Mouse (Mus musculus) liver, postnatal 0 days (tissue): ENCODE measurements around the gene Vav2. TPM values are rescaled to one million over a fixed set of nuclear protein-coding genes. Genes with fewer than 3 reads are reported as not detected.

Experiments
- ATAC-seq: fragments of 200-750 bp; cut with Nextera tagmentation; 2 replicates; pipeline ENCODE4 v1.8.0; 2017; ENCODE audit warnings: mild to moderate bottlenecking, moderate library complexity
- DNase-seq: peaks from one replicate; pipeline ENCODE4 v3.0.0-alpha.2; 2016
- H3K27ac ChIP-seq: fragments of 300-500 bp; sonication (generic); 2 replicates; pipeline ENCODE4 v1.5.1; 2014; ENCODE audit warnings: antibody characterized with exemption, moderate library complexity, mild to moderate bottlenecking, low read depth
- H3K27me3 ChIP-seq: fragments of 300-500 bp; sonication (generic); 2 replicates; pipeline ENCODE4 v1.6.1; 2014; ENCODE audit warnings: low read length, control low read depth, mixed read lengths; ENCODE audit not compliant: insufficient read depth
- H3K36me3 ChIP-seq: fragments of 300-500 bp; sonication (generic); replicated peaks from 2 replicates; pipeline ENCODE4 v1.6.1; 2014; ENCODE audit warnings: mild to moderate bottlenecking, control low read depth, low read length, moderate library complexity, mixed read lengths; ENCODE audit not compliant: insufficient read depth
- H3K4me1 ChIP-seq: fragments of 300-500 bp; sonication (generic); 2 replicates; pipeline ENCODE4 v1.6.1; 2014; ENCODE audit warnings: antibody characterized with exemption, mild to moderate bottlenecking, control low read depth; ENCODE audit not compliant: insufficient read depth
- H3K4me2 ChIP-seq: fragments of 300-500 bp; sonication (generic); 2 replicates; pipeline ENCODE4 v1.6.1; 2014; ENCODE audit warnings: low read depth, mild to moderate bottlenecking, low read length, moderate library complexity, mixed read lengths
- H3K4me3 ChIP-seq: fragments of 300-500 bp; sonication (generic); 2 replicates; pipeline ENCODE4 v1.5.1; 2014; ENCODE audit warnings: low read depth, low read length
- H3K9ac ChIP-seq: fragments of 300-500 bp; sonication (generic); replicated peaks from 2 replicates; pipeline ENCODE4 v1.6.1; 2014; ENCODE audit warnings: mild to moderate bottlenecking, moderate library complexity
- H3K9me3 ChIP-seq: fragments of 300-500 bp; sonication (generic); 2 replicates; pipeline ENCODE4 v1.6.1; 2016; ENCODE audit warnings: mild to moderate bottlenecking, control low read depth, low read length, mixed read lengths
- CTCF ChIP-seq: sonication (generic); IDR thresholded peaks from 2 replicates; pipeline ENCODE4 v1.5.1; 2016; ENCODE audit warnings: antibody characterized with exemption, low read depth
- EP300 ChIP-seq: IDR thresholded peaks from 2 replicates; pipeline ENCODE4 v1.6.1; 2016; ENCODE audit warnings: antibody characterized with exemption, low read depth, mild to moderate bottlenecking
- WGBS: fragments of 180-500 bp; shearing (Covaris S2); extraction: QIAGEN DNeasy Blood & Tissue Kit; methylation state at CpG from one replicate; pipeline ENCODE4 v1.1.7; 2014; ENCODE audit not compliant: insufficient replicate concordance; 5-methylcytosine and 5-hydroxymethylcytosine counted together
- polyA plus RNA-seq: library from polyadenylated mRNA; unstranded; fragments of >200 nt; fragmentation: Nextera tagmentation; extraction: Ambion mirVana; gene quantifications from 2 replicates; pipeline ENCODE4 v1.2.1, GENCODE M21; 2015

Gene Vav2
- polyA plus RNA-seq, 1 experiment from 2014 or later = 6.3 TPM

DNA sequence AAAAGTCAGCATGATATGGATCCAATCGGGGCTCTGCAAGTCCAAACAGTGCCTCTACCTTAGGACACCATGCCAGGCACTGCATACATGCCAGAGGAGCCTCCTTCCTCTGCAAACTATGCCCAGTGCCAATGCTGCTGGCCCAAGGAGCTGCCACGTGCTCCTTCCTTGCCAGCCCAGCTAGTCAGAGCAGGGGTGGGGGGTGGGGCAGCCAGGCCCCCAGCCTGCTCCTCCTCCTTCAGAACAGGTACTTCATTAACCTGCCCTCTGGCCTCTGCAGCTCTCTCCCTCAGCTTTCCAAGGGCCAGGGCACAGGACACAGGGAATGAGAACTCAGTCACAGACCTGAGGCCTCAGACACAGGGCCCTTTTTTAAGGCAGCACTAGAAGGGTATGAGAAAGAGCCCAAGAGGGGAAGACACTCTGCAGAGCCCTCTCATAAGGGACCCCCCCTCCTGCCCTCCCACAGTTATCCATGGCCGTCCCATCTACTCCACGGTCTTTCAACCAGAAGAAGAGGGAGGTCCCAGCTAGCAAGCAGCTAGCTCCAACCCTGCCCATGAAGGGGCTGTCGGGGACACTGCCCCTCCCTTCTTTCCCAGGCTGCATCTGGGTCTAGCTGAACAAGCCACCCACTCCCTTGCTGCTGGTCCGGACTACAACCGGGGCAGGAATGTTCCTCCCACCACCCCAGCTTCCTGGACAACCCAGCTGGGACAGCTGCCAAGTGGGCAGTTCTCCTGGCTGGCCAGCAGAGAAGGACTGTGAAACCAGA lies 179.9 kb downstream of the Vav2 start:
- Histone ChIP-seq H3K9ac (peak overlapping the region; percentile 65), H3K27ac (peak overlapping the region; percentile 98), H3K36me3 (no peaks in the 10 kb centered on the region), H3K4me1 (peaks cover 12% of the 10 kb centered on the region; the same call in 1 of the 2 replicates), H3K4me3 (peak overlapping the region; percentile 48), H3K4me2 (peak overlapping the region; percentile 71), H3K27me3 (no peaks in the 10 kb centered on the region), H3K9me3 (no peaks in the 10 kb centered on the region)
- 20% methylated on average over 7 of the region's 7 CpGs for WGBS
- TF ChIP-seq EP300 (0 out of 2 replicates have a peak, but pooled peaks have one; percentile 49), CTCF (0 out of 2 replicates have a peak, but pooled peaks have one; percentile 4)
- ATAC-seq (peak; percentile 82), DNase-seq (peak; percentile 87)

DNA sequence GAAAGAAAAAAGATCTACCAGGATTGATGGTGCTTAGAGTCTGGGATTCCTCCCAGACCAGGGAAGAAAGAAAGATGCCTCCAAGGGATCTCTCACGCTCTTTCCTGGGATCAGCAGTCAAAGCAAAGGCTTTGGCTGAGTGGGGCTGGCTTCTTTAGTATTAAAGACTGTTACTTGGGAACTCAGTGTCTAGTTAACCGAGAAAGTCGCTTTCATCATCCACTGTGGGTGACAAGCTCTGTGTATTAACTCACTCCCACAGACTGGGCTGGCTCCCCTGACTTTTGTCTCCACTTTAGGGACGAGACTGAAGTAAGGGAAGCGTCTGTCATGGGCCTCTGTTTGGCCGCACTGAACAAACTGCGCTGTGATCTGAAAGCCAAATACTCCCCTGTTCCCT lies 180.9 kb downstream of the Vav2 start:
- no peak for ATAC-seq
- DNase-seq = no peak
- no peaks in the 10 kb centered on the region for H3K9me3 ChIP-seq
- peak overlapping the region; percentile 65 for H3K9ac ChIP-seq
- peaks cover 8% of the 10 kb centered on the region for H3K36me3 ChIP-seq
- TF ChIP-seq CTCF = no peak
- TF ChIP-seq EP300 = no peak
- no peaks in the 10 kb centered on the region for H3K27me3 ChIP-seq
- peak overlapping the region; percentile 98 for H3K27ac ChIP-seq
- WGBS = 47% methylated on average over 7 of the region's 7 CpGs
- peaks cover 12% of the 10 kb centered on the region; the same call in 1 of the 2 replicates for H3K4me1 ChIP-seq
- H3K4me2 ChIP-seq = peak overlapping the region; percentile 71
- H3K4me3 ChIP-seq = peak overlapping the region; percentile 48

GRCm38 (mm10) chr2:27237342-27237741 lies 189.5 kb downstream of the Vav2 start:
- peak; percentile 72 for DNase-seq
- ATAC-seq = peak; percentile 70
- no peak overlapping the region for H3K4me3 ChIP-seq
- H3K27ac ChIP-seq = no peak overlapping the region
- H3K9me3 ChIP-seq = no peaks in the 10 kb centered on the region
- no peak for TF ChIP-seq EP300
- peak; percentile 94 for TF ChIP-seq CTCF
- H3K27me3 ChIP-seq = no peaks in the 10 kb centered on the region
- H3K4me1 ChIP-seq = peaks cover 9% of the 10 kb centered on the region
- WGBS = 28% methylated on average over 4 of the region's 4 CpGs
- H3K9ac ChIP-seq = no peak overlapping the region
- H3K4me2 ChIP-seq = no peak overlapping the region
- H3K36me3 ChIP-seq = peaks cover 33% of the 10 kb centered on the region

DNA sequence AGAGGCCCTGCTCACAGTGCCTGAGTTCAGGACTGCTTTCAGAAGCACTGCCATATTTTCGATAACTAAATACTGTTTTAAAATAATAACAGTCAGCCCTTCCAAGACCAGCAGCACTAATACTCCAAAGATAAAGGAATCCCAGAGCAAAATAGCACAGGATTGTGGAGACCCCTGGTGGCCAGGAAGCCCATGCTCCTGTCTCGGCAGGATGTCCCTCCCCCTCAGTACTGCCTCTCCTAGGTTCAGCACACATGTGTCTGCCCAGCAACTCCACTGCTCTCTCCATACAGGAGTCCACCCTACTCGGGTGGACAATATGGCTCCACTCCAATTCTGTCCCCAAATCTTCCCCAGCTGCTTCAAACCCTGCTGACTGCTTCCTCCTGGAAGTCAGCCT lies 191.1 kb downstream of the Vav2 start:
- Histone ChIP-seq H3K27me3 (no peaks in the 10 kb centered on the region), H3K27ac (no peak overlapping the region), H3K4me3 (no peak overlapping the region), H3K36me3 (peaks cover 23% of the 10 kb centered on the region), H3K4me2 (no peak overlapping the region), H3K9ac (no peak overlapping the region), H3K9me3 (no peaks in the 10 kb centered on the region), H3K4me1 (peaks cover 15% of the 10 kb centered on the region)
- no peak for TF ChIP-seq EP300
- peak; percentile 76 for TF ChIP-seq CTCF
- WGBS = 30% methylated on average over 3 of the region's 3 CpGs
- no peak for ATAC-seq
- DNase-seq = peak; percentile 52

DNA sequence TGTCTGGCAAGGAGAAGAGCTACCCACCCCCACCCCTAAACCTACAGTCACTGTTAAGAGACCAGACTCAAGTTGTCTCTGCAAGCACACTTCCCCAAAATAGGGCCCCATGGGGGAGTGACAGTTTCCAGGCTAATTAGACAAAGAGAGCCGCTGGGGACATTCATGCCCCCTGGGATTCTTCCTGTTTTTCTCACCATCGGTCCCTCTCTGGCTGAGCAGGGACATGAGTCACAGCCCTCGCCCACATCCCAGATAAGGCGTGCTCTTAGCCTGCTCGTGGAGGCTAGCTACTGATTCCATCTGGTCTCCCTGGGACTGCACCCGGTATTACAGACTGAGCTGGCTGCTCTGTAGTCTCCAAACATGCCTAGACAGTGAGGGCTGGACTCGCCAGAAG lies 194.5 kb downstream of the Vav2 start:
- DNase-seq (peak; percentile 63), ATAC-seq (peak; percentile 49; the same call in 1 of the 2 replicates)
- 22% methylated on average over 7 of the region's 7 CpGs for WGBS
- no peaks in the 10 kb centered on the region for H3K27me3 ChIP-seq
- TF ChIP-seq EP300 = no peak; the same call in 1 of the 2 replicates
- TF ChIP-seq CTCF = no peak
- no peak overlapping the region for H3K4me3 ChIP-seq
- H3K27ac ChIP-seq = peak overlapping the region; percentile 41; the same call in 1 of the 2 replicates
- H3K36me3 ChIP-seq = peaks cover 23% of the 10 kb centered on the region
- H3K4me2 ChIP-seq = no peak overlapping the region
- no peak overlapping the region for H3K9ac ChIP-seq
- no peaks in the 10 kb centered on the region for H3K9me3 ChIP-seq
- peaks cover 13% of the 10 kb centered on the region for H3K4me1 ChIP-seq

DNA sequence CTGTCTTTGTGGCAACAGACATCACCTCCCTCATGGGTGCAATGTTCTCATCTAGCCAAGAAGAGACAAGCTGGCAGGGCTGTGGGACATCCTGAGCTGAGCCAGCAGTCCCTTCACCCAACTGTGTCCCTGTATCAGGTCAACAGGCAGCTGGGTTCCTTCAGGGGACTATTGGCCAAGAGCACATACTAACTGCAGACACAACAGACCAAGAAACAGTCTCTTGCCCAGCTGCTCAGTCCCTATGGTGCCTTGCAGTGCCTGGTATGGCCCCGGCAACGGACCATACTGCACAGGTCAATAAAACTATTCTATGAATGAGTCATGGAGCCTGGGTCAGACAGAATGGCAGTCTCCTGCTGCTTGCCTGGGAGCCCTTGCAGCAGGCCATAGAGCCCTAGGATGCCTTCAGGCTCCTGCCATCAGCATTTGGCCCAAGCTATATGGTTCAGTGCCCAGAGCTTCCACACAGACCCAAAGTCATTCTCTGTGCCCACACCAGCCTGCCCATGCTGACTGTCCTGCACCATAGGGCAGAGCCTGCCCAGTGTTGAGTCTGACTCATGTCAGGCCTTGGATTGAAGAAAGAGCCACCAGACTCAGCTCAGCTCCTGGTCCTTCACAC lies 197.2 kb downstream of the Vav2 start:
- TF ChIP-seq EP300 = no peak
- DNase-seq = no peak

More for the DNA sequence above, 197.2 kb downstream of the Vav2 start:
- H3K27ac ChIP-seq = no peak overlapping the region
- no peak overlapping the region for H3K4me3 ChIP-seq
- peaks cover 34% of the 10 kb centered on the region for H3K36me3 ChIP-seq
- H3K9me3 ChIP-seq = no peaks in the 10 kb centered on the region
- WGBS = 85% methylated on average over 2 of the region's 2 CpGs
- no peak overlapping the region for H3K4me2 ChIP-seq
- peaks cover 16% of the 10 kb centered on the region for H3K4me1 ChIP-seq
- no peak for ATAC-seq
- H3K9ac ChIP-seq = no peak overlapping the region
- no peaks in the 10 kb centered on the region for H3K27me3 ChIP-seq
